Mouse (Mus musculus): ENCODE measurements at regions not wholly inside any gene's neighbourhood (a gene's known extent, or its start where the extent isn't known, plus 50 kb on each side); places are given as distances from the start of the nearest gene placed in this dataset.
A peak's percentile ranks its signal among the peaks of the same experiment; 100 is the strongest.
"Not testable (repeated sequence)": the region's sequence is repeated elsewhere in the genome, so short reads cannot be mapped to it uniquely, and the experiment has no call there.

- no peak overlapping the region for H3K4me3 ChIP-seq (ENCODE audit: insufficient read depth, low read length)
- TF ChIP-seq CTCF (IDR thresholded peaks at IDR 0.05; ENCODE audit: borderline replicate concordance, insufficient read depth, low read length) (no peak), POLR2A (IDR thresholded peaks at IDR 0.05; ENCODE audit: low read depth, low read length) (no peak)
- no peaks in the 10 kb centered on the region for H3K4me1 ChIP-seq (ENCODE audit: control insufficient read depth, insufficient read depth, low read length)
- no peak overlapping the region for H3K27ac ChIP-seq (ENCODE audit: insufficient read depth, low read length)
Observed at GRCm38 (mm10) chr5:105358902-105359301, 56.7 kb upstream of the Lrrc8b start.

DNA sequence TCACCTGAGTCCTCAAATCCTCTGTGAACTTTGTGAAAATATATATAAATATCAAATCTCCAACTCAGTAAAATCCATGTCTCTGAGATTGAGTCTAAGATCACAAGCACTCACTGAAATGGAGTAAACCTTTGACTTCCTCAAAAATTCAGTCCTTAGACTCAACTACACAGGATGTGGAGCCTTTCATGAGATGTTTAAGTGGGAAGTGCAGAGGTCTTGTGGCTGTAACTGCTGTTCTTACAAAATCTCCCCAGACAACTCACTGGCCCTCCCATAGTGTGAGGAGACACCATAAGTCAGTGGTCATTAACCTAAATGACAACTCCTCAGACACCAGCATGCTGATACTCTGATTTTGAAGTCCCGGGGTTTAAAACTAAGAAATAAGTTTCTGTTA, 59.2 kb upstream of the Lrrc8b start:
- H3K4me3 ChIP-seq (ENCODE audit: insufficient read depth, low read length); H3K4me1 ChIP-seq (ENCODE audit: control insufficient read depth, insufficient read depth, low read length): not testable (repeated sequence)

GRCm38 (mm10) chr5:105354041-105354440, 60.5 kb upstream of the Gbp6 start:
- H3K4me3 ChIP-seq (ENCODE audit: insufficient read depth, low read length): no peak overlapping the region
- no peak for TF ChIP-seq CTCF (IDR thresholded peaks at IDR 0.05; ENCODE audit: borderline replicate concordance, insufficient read depth, low read length)
- no peak for TF ChIP-seq POLR2A (IDR thresholded peaks at IDR 0.05; ENCODE audit: low read depth, low read length)
- H3K4me1 ChIP-seq (ENCODE audit: control insufficient read depth, insufficient read depth, low read length): no peaks in the 10 kb centered on the region
- H3K27ac ChIP-seq (ENCODE audit: insufficient read depth, low read length): peak overlapping the region; percentile 27; the same call in 1 of the 2 replicates

More for the DNA sequence above, 59.2 kb upstream of the Lrrc8b start:
- H3K27ac ChIP-seq (ENCODE audit: insufficient read depth, low read length): not testable (repeated sequence)

- TF ChIP-seq POLR2A (IDR thresholded peaks at IDR 0.05; ENCODE audit: low read depth, low read length): no peak
- TF ChIP-seq CTCF (IDR thresholded peaks at IDR 0.05; ENCODE audit: borderline replicate concordance, insufficient read depth, low read length): no peak
- H3K27ac ChIP-seq (ENCODE audit: insufficient read depth, low read length): no peak overlapping the region
- no peaks in the 10 kb centered on the region for H3K4me1 ChIP-seq (ENCODE audit: control insufficient read depth, insufficient read depth, low read length)
- H3K4me3 ChIP-seq (ENCODE audit: insufficient read depth, low read length): no peak overlapping the region
Observed at GRCm38 (mm10) chr5:105346463-105346862, 53.0 kb upstream of the Gbp6 start.

- H3K27ac ChIP-seq (ENCODE audit: insufficient read depth, low read length): not testable (repeated sequence)
Observed at GRCm38 (mm10) chr5:105345953-105346352, 52.5 kb upstream of the Gbp6 start.

DNA sequence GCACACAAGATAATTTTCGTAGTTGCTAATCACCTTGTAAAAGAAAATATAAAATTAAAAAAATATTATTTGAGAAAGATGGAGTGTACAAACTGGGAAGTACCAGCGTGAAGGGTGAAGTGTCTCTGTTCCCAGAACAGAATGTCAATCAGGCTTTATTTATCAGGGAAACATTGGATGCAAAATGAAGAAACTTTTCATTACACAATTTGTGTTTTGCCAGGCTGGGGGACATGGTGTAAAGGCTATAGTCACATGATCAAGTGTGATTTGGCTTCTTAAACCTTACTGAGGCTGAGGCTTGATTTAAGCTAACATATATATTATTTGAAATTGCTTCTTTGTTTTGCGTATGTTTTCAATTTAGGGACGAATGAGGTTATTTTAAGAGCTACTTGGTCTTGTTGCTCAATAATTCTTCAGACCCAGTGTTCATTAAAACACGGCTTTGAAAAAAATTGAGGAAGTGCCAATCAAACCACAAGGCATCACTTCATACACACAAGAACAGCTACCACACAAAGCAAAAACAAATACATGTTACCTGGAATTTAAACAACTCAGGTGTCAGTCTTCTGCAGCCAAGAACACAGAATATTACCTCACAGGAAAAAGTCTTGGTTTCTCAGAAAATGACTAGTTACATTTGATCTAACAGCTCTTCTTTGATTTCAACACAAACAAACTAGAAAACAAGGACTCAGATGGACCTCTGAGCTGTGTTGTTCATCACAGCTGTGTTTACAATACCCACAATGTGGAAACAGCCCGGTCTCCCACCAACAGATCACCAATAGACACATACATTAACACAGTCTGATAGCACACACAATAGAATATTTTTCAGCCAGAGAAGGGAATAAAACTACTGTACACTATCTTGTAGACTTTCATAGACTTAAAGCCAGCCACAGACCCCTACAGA, 51.6 kb upstream of the Gbp6 start:
- Histone ChIP-seq H3K27ac (ENCODE audit: insufficient read depth, low read length) (no peak overlapping the region), H3K4me3 (ENCODE audit: insufficient read depth, low read length) (no peak overlapping the region), H3K4me1 (ENCODE audit: control insufficient read depth, insufficient read depth, low read length) (no peaks in the 10 kb centered on the region)
- TF ChIP-seq CTCF (IDR thresholded peaks at IDR 0.05; ENCODE audit: borderline replicate concordance, insufficient read depth, low read length) (no peak), POLR2A (IDR thresholded peaks at IDR 0.05; ENCODE audit: low read depth, low read length) (no peak)

More at GRCm38 (mm10) chr5:105345953-105346352, 52.5 kb upstream of the Gbp6 start:
- H3K4me3 ChIP-seq (ENCODE audit: insufficient read depth, low read length); H3K4me1 ChIP-seq (ENCODE audit: control insufficient read depth, insufficient read depth, low read length): not testable (repeated sequence)

GRCm38 (mm10) chr5:105343816-105344215, 50.3 kb upstream of the Gbp6 start:
- H3K4me3 ChIP-seq (ENCODE audit: insufficient read depth, low read length); H3K27ac ChIP-seq (ENCODE audit: insufficient read depth, low read length); H3K4me1 ChIP-seq (ENCODE audit: control insufficient read depth, insufficient read depth, low read length): not testable (repeated sequence)
